Mouse (Mus musculus) cortical plate, adult 2 months (tissue): ENCODE results near the gene Xylt1. TPM values are rescaled to one million over a fixed set of nuclear protein-coding genes. Genes with fewer than 3 reads are reported as not detected.

Source experiments
- H3K27ac ChIP-seq: fragments of 200-500 bp; 2 replicates; pipeline ENCODE4 v1.5.1; 2012; ENCODE audit warnings: low read length, control low read depth, inconsistent platforms; ENCODE audit not compliant: insufficient read depth
- H3K4me1 ChIP-seq: fragments of 200-500 bp; 2 replicates; pipeline ENCODE4 v1.6.1; 2011; ENCODE audit warnings: low read length; ENCODE audit not compliant: control insufficient read depth, insufficient read depth
- H3K4me3 ChIP-seq: fragments of 200-500 bp; 2 replicates; pipeline ENCODE4 v1.5.1; 2011; ENCODE audit warnings: mild to moderate bottlenecking, low read length, control low read depth; ENCODE audit not compliant: insufficient read depth
- CTCF ChIP-seq: fragments of 200-500 bp; IDR thresholded peaks from 2 replicates; pipeline ENCODE4 v1.5.1; 2011; ENCODE audit warnings: mild to moderate bottlenecking, control low read depth, low read length; ENCODE audit not compliant: insufficient read depth; ENCODE audit errors: extremely low read depth
- POLR2A ChIP-seq: fragments of 200-500 bp; IDR thresholded peaks from 2 replicates; pipeline ENCODE4 v1.6.1; 2011; ENCODE audit warnings: mild to moderate bottlenecking, low read length, control low read depth; ENCODE audit not compliant: insufficient read depth; ENCODE audit errors: extremely low read depth
- polyA plus RNA-seq: library from polyadenylated mRNA; depleted of rRNA; stranded (reverse); fragments of >200 nt; gene quantifications from 2 replicates; pipeline ENCODE4 v1.2.3, GENCODE M21; 2012

Xylt1 gene
- polyA plus RNA-seq, 1 experiment: 18.4 TPM

- no peak overlapping the region for H3K4me3 ChIP-seq
- H3K4me1 ChIP-seq: no peaks in the 10 kb centered on the region; the same call in 1 of the 2 replicates
- no peak overlapping the region for H3K27ac ChIP-seq
- TF ChIP-seq POLR2A: no peak
- TF ChIP-seq CTCF: no peak
These were observed 196.3 kb downstream of the Xylt1 start for GRCm38 (mm10) chr7:117577035-117577434.

- peaks cover 5% of the 10 kb centered on the region for H3K4me1 ChIP-seq
- no peak for TF ChIP-seq CTCF
- TF ChIP-seq POLR2A: no peak
- no peak overlapping the region for H3K27ac ChIP-seq
- no peak overlapping the region for H3K4me3 ChIP-seq
These were observed 204.4 kb downstream of the Xylt1 start for GRCm38 (mm10) chr7:117585164-117585563.

- no peak overlapping the region for H3K27ac ChIP-seq
These were observed 206.0 kb downstream of the Xylt1 start for GRCm38 (mm10) chr7:117586811-117587210.

GRCm38 (mm10) chr7:117587234-117587929 lies 206.6 kb downstream of the Xylt1 start:
- no peak overlapping the region for H3K4me3 ChIP-seq
- H3K27ac ChIP-seq: no peak overlapping the region; the same call in 1 of the 2 replicates
- TF ChIP-seq POLR2A: no peak
- TF ChIP-seq CTCF: no peak
- peaks cover 6% of the 10 kb centered on the region for H3K4me1 ChIP-seq

More at GRCm38 (mm10) chr7:117586811-117587210, 206.0 kb downstream of the Xylt1 start:
- Histone ChIP-seq H3K4me1 (peaks cover 6% of the 10 kb centered on the region), H3K4me3 (no peak overlapping the region)
- TF ChIP-seq CTCF (no peak), POLR2A (no peak)

GRCm38 (mm10) chr7:117588426-117588825 lies 207.6 kb downstream of the Xylt1 start:
- no peak for TF ChIP-seq CTCF
- no peak for TF ChIP-seq POLR2A
- Histone ChIP-seq H3K27ac (no peak overlapping the region), H3K4me1 (peaks cover 6% of the 10 kb centered on the region), H3K4me3 (no peak overlapping the region)

- peaks cover 6% of the 10 kb centered on the region for H3K4me1 ChIP-seq
- TF ChIP-seq CTCF (no peak), POLR2A (no peak)
- no peak overlapping the region for H3K4me3 ChIP-seq
- H3K27ac ChIP-seq: no peak overlapping the region
These were observed 208.6 kb downstream of the Xylt1 start for GRCm38 (mm10) chr7:117589359-117589758.

GRCm38 (mm10) chr7:117589820-117590219 lies 209.0 kb downstream of the Xylt1 start:
- Histone ChIP-seq H3K4me1 (peaks cover 7% of the 10 kb centered on the region), H3K27ac (no peak overlapping the region), H3K4me3 (no peak overlapping the region)
- TF ChIP-seq POLR2A (no peak), CTCF (no peak)

- H3K4me3 ChIP-seq: no peak overlapping the region
- H3K27ac ChIP-seq: no peak overlapping the region
- H3K4me1 ChIP-seq: peaks cover 5% of the 10 kb centered on the region
- no peak for TF ChIP-seq POLR2A
- TF ChIP-seq CTCF: no peak
These were observed 213.4 kb downstream of the Xylt1 start for GRCm38 (mm10) chr7:117594191-117594590.

GRCm38 (mm10) chr7:117595029-117595695 lies 214.4 kb downstream of the Xylt1 start:
- H3K4me3 ChIP-seq: no peak overlapping the region
- no peak overlapping the region for H3K27ac ChIP-seq
- TF ChIP-seq POLR2A (no peak), CTCF (no peak)
- H3K4me1 ChIP-seq: peaks cover 5% of the 10 kb centered on the region; the same call in 1 of the 2 replicates

- no peak overlapping the region for H3K4me3 ChIP-seq
- TF ChIP-seq POLR2A (no peak), CTCF (no peak)
These were observed 219.7 kb downstream of the Xylt1 start for GRCm38 (mm10) chr7:117600443-117600842.

More at GRCm38 (mm10) chr7:117600443-117600842, 219.7 kb downstream of the Xylt1 start:
- 0 out of 2 replicates have a peak, but pooled peaks cover 1% of the 10 kb centered on the region for H3K4me1 ChIP-seq
- no peak overlapping the region for H3K27ac ChIP-seq
